Mouse (Mus musculus) heart, postnatal 25 days (tissue): ENCODE results near the gene Cyp26a1. TPM values are rescaled to one million over a fixed set of nuclear protein-coding genes. Genes with fewer than 3 reads are reported as not detected.

Experiments
- total RNA-seq, 2 experiments: library from RNA; stranded (reverse); gene quantifications; 2 replicates each; pipeline ENCODE4 v1.2.3; 2021

Gene Cyp26a1
- total RNA-seq, 2 experiments from 2014 or later = 0.14 TPM; not detected in 1

Other genes starting within 250 kb of the Cyp26a1 start
- 10 to 100 TPM; 29.2 TPM for gene Exoc6, start 147.4 kb upstream of the Cyp26a1 start, total RNA-seq
- gene Cyp26c1, start 12.2 kb upstream of the Cyp26a1 start, total RNA-seq = not detected